Mouse (Mus musculus): ENCODE data around the gene Svop. TPM values are rescaled to one million over a fixed set of nuclear protein-coding genes. Genes with fewer than 3 reads are reported as not detected.
A peak's percentile ranks its signal among the peaks of the same experiment; 100 is the strongest.

The Svop gene
- polyA plus RNA-seq, 1 experiment from 2014 or later = 1.2 TPM

GRCm38 (mm10) chr5:114040911-114041310 lies 50.5 kb downstream of the Svop start:
- no peaks in the 10 kb centered on the region for H3K36me3 ChIP-seq (ENCODE audit: control insufficient read depth, insufficient read depth, low read length)
- no peak overlapping the region for H3K4me2 ChIP-seq (replicated peaks; ENCODE audit: low read depth)
- H3K9me3 ChIP-seq (ENCODE audit: control insufficient read depth, low read length) = no peaks in the 10 kb centered on the region
- H3K9ac ChIP-seq (ENCODE audit: low read length) = no peak overlapping the region
- no peak for DNase-seq (ENCODE audit: low spot score)
- 0 out of 2 replicates have a peak overlapping the region, but pooled peaks have one; percentile 18 for H3K27ac ChIP-seq (replicated peaks)
- WGBS = 59% methylated on average over 1 of the region's 1 CpGs
- H3K27me3 ChIP-seq (ENCODE audit: control insufficient read depth, insufficient read depth, low read length) = no peaks in the 10 kb centered on the region
- TF ChIP-seq EP300 (optimal IDR thresholded peaks at IDR 0.05) (no peak), CTCF (IDR thresholded peaks at IDR 0.05; ENCODE audit: low read depth) (no peak)
- ATAC-seq (ENCODE audit: low FRiP score, low TSS enrichment) = no peak
- no peak overlapping the region for H3K4me3 ChIP-seq (ENCODE audit: low read depth, low read length)
- no peaks in the 10 kb centered on the region for H3K4me1 ChIP-seq (replicated peaks; ENCODE audit: control insufficient read depth, insufficient read depth)

DNA sequence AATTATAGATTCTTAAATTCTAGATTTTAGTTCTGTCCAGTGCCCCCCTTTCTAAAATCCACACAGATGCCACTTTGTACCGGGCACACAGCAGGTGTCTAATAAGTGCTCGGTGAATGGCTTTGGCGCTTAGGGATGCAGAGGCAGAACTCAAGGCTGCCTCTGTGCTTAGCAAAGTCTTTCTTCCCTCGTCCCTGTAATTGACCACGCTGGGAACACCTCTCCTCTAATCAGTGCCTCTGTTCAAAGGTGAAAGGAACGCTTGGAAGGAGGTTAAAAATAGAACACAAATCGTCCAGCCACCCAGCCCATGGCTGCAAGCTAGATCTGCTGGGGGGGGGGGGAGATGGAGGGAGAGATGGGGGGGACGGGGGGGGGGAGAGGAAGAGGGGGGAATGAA lies 50.9 kb downstream of the Svop start:
- H3K27me3 ChIP-seq (ENCODE audit: control insufficient read depth, insufficient read depth, low read length) = no peaks in the 10 kb centered on the region
- H3K4me3 ChIP-seq (ENCODE audit: low read depth, low read length) = no peak overlapping the region
- no peaks in the 10 kb centered on the region for H3K4me1 ChIP-seq (replicated peaks; ENCODE audit: control insufficient read depth, insufficient read depth)
- H3K9ac ChIP-seq (ENCODE audit: low read length) = no peak overlapping the region
- no peaks in the 10 kb centered on the region for H3K9me3 ChIP-seq (ENCODE audit: control insufficient read depth, low read length)
- H3K27ac ChIP-seq (replicated peaks) = no peak overlapping the region
- no peak for ATAC-seq (ENCODE audit: low FRiP score, low TSS enrichment)
- WGBS = 36% methylated on average over 7 of the region's 8 CpGs
- DNase-seq (ENCODE audit: low spot score) = peak; percentile 19
- TF ChIP-seq CTCF (IDR thresholded peaks at IDR 0.05; ENCODE audit: low read depth) (no peak), EP300 (optimal IDR thresholded peaks at IDR 0.05) (no peak)
- no peaks in the 10 kb centered on the region for H3K36me3 ChIP-seq (ENCODE audit: control insufficient read depth, insufficient read depth, low read length)
- H3K4me2 ChIP-seq (replicated peaks; ENCODE audit: low read depth) = no peak overlapping the region

DNA sequence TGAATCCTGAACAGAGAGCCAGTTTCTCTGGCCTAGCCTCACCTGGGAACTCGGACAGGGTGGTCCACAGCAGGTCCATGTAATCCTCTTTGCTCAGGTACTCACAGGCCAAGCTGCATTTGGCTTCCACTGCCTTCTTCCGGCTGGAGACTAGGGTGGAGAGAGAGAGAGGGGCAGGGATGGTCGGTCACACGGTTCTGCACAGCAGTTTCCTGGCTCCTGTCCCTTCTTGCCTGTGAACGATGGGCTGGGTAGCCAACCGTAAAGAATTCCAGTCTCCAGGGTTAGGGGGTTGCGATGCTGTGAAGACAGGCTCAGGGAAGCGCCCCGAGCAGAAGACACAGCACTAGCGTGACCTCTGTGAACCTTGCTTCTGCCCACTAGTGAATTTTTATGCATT lies 56.3 kb downstream of the Svop start:
- H3K4me2 ChIP-seq (replicated peaks; ENCODE audit: low read depth) = no peak overlapping the region
- no peaks in the 10 kb centered on the region for H3K27me3 ChIP-seq (ENCODE audit: control insufficient read depth, insufficient read depth, low read length)
- ATAC-seq (ENCODE audit: low FRiP score, low TSS enrichment) (no peak), DNase-seq (ENCODE audit: low spot score) (no peak)
- WGBS = 70% methylated on average over 10 of the region's 10 CpGs
- H3K9ac ChIP-seq (ENCODE audit: low read length) = no peak overlapping the region
- H3K9me3 ChIP-seq (ENCODE audit: control insufficient read depth, low read length) = no peaks in the 10 kb centered on the region
- no peak for TF ChIP-seq CTCF (IDR thresholded peaks at IDR 0.05; ENCODE audit: low read depth)
- TF ChIP-seq EP300 (optimal IDR thresholded peaks at IDR 0.05) = no peak
- no peaks in the 10 kb centered on the region for H3K36me3 ChIP-seq (ENCODE audit: control insufficient read depth, insufficient read depth, low read length)
- no peak overlapping the region for H3K27ac ChIP-seq (replicated peaks)
- H3K4me3 ChIP-seq (ENCODE audit: low read depth, low read length) = no peak overlapping the region
- H3K4me1 ChIP-seq (replicated peaks; ENCODE audit: control insufficient read depth, insufficient read depth) = no peaks in the 10 kb centered on the region

- no peaks in the 10 kb centered on the region for H3K9me3 ChIP-seq (ENCODE audit: control insufficient read depth, low read length)
- no peak overlapping the region for H3K27ac ChIP-seq (replicated peaks)
- WGBS = 66% methylated on average over 7 of the region's 7 CpGs
- ATAC-seq (ENCODE audit: low FRiP score, low TSS enrichment) (no peak), DNase-seq (ENCODE audit: low spot score) (no peak)
- H3K4me1 ChIP-seq (replicated peaks; ENCODE audit: control insufficient read depth, insufficient read depth) = no peaks in the 10 kb centered on the region
- no peak overlapping the region for H3K4me3 ChIP-seq (ENCODE audit: low read depth, low read length)
- H3K9ac ChIP-seq (ENCODE audit: low read length) = no peak overlapping the region
- TF ChIP-seq EP300 (optimal IDR thresholded peaks at IDR 0.05) = no peak
- TF ChIP-seq CTCF (IDR thresholded peaks at IDR 0.05; ENCODE audit: low read depth) = no peak
- H3K36me3 ChIP-seq (ENCODE audit: control insufficient read depth, insufficient read depth, low read length) = no peaks in the 10 kb centered on the region
- no peak overlapping the region for H3K4me2 ChIP-seq (replicated peaks; ENCODE audit: low read depth)
- no peaks in the 10 kb centered on the region for H3K27me3 ChIP-seq (ENCODE audit: control insufficient read depth, insufficient read depth, low read length)
These were observed 57.0 kb downstream of the Svop start for GRCm38 (mm10) chr5:114034393-114034792.

DNA sequence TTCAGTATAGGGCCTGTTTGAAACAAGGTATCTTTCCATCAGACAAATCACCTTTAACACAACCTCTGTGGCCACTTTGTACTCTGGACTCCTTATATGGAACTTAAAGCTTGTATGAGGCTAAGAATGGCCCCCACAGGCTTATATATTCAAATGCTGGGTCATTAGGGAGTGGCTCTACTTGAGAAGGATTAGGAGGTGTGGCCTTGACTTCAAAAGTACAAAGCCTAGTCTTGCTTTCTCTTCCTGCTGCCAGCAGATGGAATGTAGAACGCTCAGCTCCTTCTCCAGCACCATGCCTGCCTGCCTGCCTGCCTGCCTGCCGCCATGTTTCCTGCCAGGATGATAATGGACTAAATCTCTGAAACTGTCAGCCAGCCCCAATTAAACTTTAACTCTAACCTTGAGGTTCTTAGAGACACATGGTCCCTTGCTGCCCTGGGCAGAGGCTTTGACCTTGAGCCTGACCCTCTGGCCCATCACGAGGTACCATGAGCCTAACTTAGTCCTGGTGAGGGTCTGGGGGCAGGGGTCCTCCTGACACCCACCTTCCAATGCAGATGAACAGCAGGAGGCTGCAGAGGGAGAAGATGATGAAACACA lies 59.1 kb downstream of the Svop start:
- Histone ChIP-seq H3K4me1 (replicated peaks; ENCODE audit: control insufficient read depth, insufficient read depth) (no peaks in the 10 kb centered on the region), H3K4me2 (replicated peaks; ENCODE audit: low read depth) (no peak overlapping the region), H3K27me3 (ENCODE audit: control insufficient read depth, insufficient read depth, low read length) (no peaks in the 10 kb centered on the region), H3K27ac (replicated peaks) (no peak overlapping the region), H3K4me3 (ENCODE audit: low read depth, low read length) (no peak overlapping the region), H3K9ac (ENCODE audit: low read length) (no peak overlapping the region), H3K36me3 (ENCODE audit: control insufficient read depth, insufficient read depth, low read length) (no peaks in the 10 kb centered on the region), H3K9me3 (ENCODE audit: control insufficient read depth, low read length) (no peaks in the 10 kb centered on the region)
- no peak for ATAC-seq (ENCODE audit: low FRiP score, low TSS enrichment)
- WGBS = 78% methylated on average over 3 of the region's 3 CpGs
- no peak for DNase-seq (ENCODE audit: low spot score)
- TF ChIP-seq CTCF (IDR thresholded peaks at IDR 0.05; ENCODE audit: low read depth) = no peak
- no peak for TF ChIP-seq EP300 (optimal IDR thresholded peaks at IDR 0.05)

DNA sequence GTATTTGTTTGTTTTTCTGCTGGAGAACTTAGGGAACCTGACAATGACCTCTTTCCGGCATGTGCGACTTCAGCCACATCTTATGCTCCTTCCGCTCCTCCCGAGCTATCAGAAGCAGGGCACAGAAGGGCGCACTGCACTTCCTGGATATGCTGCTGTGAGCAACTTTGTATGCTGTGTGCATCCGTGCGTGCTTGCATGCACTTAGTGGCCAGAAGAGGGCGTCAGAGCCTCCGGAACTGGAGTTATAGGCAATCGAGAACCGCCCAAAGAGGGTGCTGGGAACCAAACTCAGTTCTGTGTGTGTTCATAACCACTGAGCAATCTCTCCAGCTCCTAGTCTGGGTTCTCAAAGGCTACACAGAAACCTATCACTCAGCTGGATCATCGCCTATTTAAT lies 60.7 kb downstream of the Svop start:
- TF ChIP-seq CTCF (IDR thresholded peaks at IDR 0.05; ENCODE audit: low read depth) (no peak), EP300 (optimal IDR thresholded peaks at IDR 0.05) (no peak)

More for the DNA sequence above, 60.7 kb downstream of the Svop start:
- Histone ChIP-seq H3K4me1 (replicated peaks; ENCODE audit: control insufficient read depth, insufficient read depth) (no peaks in the 10 kb centered on the region), H3K9ac (ENCODE audit: low read length) (no peak overlapping the region), H3K4me3 (ENCODE audit: low read depth, low read length) (no peak overlapping the region), H3K27me3 (ENCODE audit: control insufficient read depth, insufficient read depth, low read length) (no peaks in the 10 kb centered on the region), H3K9me3 (ENCODE audit: control insufficient read depth, low read length) (no peaks in the 10 kb centered on the region), H3K4me2 (replicated peaks; ENCODE audit: low read depth) (no peak overlapping the region), H3K36me3 (ENCODE audit: control insufficient read depth, insufficient read depth, low read length) (no peaks in the 10 kb centered on the region), H3K27ac (replicated peaks) (no peak overlapping the region)
- WGBS = 86% methylated on average over 12 of the region's 12 CpGs
- no peak for ATAC-seq (ENCODE audit: low FRiP score, low TSS enrichment)
- DNase-seq (ENCODE audit: low spot score) = no peak
